Mouse (Mus musculus) ovary, adult 18-20 months (tissue): ENCODE data around the gene Nob1.

ENCODE experiments used
- DNase-seq: peaks from one replicate; pipeline ENCODE4 v3.0.0; 2022; ENCODE audit warnings: low spot score, mixed read lengths

Nob1 gene

GRCm38 (mm10) chr8:107386171-107386570 lies 38.7 kb downstream of the Nob1 start:
- no peak for DNase-seq

GRCm38 (mm10) chr8:107385063-107385462 lies 39.8 kb downstream of the Nob1 start:
- DNase-seq = no peak

GRCm38 (mm10) chr8:107384651-107385050 lies 40.2 kb downstream of the Nob1 start:
- DNase-seq = no peak

- DNase-seq = no peak
These were observed 42.0 kb downstream of the Nob1 start for GRCm38 (mm10) chr8:107382898-107383297.

GRCm38 (mm10) chr8:107381666-107382065 lies 43.2 kb downstream of the Nob1 start:
- no peak for DNase-seq

- DNase-seq = no peak
These were observed 44.1 kb downstream of the Nob1 start for GRCm38 (mm10) chr8:107380734-107381133.

- DNase-seq = no peak
These were observed 47.5 kb downstream of the Nob1 start for GRCm38 (mm10) chr8:107377346-107377745.

GRCm38 (mm10) chr8:107370311-107370710 lies 54.5 kb downstream of the Nob1 start:
- DNase-seq = no peak
